Mouse (Mus musculus): Measurements from ENCODE around the gene Hspb9.

Gene Hspb9

GRCm38 (mm10) chr11:100709201-100709810 lies 4.3 kb upstream of the Hspb9 start:
- no peak for DNase-seq

DNA sequence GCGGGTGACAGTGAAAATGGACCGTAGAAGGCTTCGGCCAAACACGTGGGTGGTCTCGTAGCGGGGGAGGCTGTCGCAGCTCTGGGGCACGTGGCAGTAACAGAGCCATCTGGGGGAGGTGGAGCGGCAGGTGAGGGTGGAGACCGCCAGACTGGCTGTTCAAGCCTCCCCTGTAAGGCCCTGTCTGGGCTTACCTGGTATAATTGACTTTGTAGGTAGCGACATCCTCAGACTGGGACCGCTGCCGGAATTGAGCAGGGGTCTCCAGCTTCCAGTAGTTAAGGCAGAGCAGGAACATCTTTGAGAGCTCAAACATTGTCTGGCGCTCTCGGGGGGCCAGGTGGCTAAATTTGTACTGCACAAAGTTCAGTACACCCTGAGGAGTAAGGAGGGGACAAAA lies 3.1 kb upstream of the Hspb9 start:
- no peak for DNase-seq

GRCm38 (mm10) chr11:100710977-100711376 lies 2.7 kb upstream of the Hspb9 start:
- DNase-seq = no peak

DNA sequence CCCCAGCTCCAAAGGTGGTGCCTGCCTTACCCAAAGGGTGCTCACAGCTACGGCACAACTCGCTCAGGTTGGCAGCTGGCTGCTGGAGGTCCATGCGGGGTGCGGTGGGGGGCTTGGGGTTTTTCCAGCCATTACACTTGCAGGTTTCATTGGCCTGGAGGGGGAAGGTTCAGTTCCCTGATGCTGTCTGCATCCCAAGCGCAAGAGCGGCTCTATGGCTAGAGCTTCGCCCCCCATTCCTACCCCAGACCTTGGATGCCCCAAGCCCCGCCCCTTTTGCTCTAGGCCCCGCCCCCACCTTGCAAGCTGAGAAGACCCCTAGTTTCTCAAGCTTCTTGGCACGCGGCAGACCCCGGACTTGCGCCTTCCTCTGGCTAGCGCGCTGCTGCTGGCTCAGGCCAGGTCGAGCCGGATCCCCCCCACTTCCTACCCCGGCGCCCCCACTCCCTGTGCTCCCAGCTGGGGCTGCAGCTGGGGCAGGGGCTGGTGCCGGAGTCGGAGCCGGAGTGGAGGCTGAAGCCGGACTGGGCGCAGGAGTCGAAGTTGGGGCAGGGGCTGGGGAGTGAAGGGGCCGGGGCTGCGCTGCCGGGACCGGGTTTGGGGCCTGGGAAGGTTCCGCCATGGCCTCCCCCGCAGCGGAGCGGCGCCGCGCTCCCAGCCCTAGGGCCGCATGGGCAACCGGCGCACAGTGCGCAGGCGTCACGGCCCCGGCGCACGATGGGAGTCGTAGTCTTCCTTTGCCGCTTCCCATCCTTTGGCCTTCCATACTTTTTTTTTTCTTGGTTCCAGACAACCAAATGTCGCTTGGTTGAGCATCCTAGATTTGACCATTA lies 1.7 kb upstream of the Hspb9 start, which contains the start of gene Kat2a:
Kat2a (minus strand) TSS at position 683 of the 833 bp plus-strand sequence.
- peak; percentile 90 to 94 for DNase-seq

GRCm38 (mm10) chr11:100713174-100713573 lies 476 bp upstream of the Hspb9 start:
- no peak for DNase-seq

DNA sequence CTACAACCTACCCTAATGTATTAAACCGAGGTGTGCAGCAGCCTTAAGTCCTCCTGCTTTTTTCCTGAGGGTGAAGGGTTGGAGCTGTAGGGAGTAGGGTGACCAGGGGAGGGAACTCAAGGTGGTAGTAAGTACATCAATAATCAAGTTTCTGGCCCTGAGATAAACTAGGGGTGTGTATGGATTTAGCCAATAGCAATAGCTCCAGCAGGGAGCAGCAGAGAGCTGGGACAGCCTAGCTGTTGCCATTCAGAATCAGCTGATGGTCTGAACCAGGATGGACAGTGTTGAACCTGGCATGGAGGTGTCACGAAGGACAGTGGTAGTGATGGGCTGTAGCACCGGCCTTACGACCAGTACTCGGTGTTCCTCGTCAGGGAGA lies 875 bp downstream of the Hspb9 start:
- DNase-seq = peak; percentile 89 to 96

GRCm38 (mm10) chr11:100714948-100715347 lies 1.3 kb downstream of the Hspb9 start:
- no peak for DNase-seq

- no peak for DNase-seq
Observed at GRCm38 (mm10) chr11:100716649-100717048, 3.0 kb downstream of the Hspb9 start.

DNA sequence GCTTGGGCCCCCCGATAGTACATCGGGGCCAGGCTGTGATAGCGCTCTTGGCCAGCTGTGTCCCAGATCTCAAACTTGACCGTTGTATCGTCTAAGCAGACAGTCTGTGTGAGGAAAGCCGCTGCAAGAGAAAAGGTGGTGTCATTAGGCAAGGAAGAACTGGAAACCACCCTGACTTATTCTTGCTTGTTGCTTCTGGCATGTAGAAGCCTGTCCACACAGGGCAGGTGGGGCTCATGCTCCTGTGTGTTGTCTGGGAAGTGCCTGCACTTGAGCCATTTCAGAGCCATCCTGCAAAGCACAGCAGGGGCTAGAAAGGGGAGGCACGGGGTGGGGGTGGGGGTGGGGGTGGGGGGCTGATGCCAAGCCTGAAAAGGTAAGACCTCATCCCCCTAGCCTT lies 4.8 kb downstream of the Hspb9 start:
- no peak for DNase-seq

GRCm38 (mm10) chr11:100718866-100719265 lies 5.2 kb downstream of the Hspb9 start:
- peak; percentile 49 to 63 for DNase-seq

DNA sequence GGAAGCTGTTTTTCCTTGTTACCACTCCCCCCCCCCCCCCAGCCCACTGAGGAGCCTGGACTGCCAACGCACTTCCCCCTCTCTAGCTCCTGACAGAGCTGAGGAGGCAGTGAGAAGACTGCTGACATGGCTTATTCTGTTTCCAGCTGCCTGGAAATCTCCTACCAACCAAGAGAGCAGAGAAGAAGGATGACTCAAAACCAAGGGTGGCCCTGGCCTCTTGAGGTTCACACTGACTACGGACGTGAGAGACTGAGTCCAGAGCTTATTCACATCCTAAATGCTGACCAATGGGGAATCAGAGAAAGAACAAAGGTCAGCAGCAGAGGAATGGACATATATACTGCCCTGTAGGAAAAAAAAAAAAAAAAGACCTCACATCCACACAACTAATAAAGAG lies 5.7 kb downstream of the Hspb9 start:
- DNase-seq = peak; percentile 39 to 65

GRCm38 (mm10) chr11:100719893-100720292 lies 6.2 kb downstream of the Hspb9 start:
- DNase-seq = peak in 1 of 2 experiments; percentile 62

DNA sequence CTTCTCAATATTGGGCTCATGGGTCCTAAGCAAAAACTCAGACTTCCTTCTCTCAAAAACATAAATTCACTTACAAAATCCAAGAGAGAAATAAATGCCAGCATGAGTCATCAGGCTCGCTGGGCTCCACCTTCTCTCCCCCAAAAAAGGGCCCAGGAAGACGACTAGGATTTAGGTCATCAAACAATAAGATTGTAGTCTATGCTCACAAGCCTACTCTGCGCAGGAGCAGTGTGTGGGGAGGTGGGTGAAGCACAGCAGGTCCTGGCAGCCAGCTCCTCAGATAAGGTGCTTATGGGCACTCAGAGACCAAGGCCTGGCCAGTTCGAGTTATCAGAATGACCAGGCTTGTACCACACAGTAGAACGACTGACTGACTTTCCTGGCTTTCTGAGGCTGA lies 6.7 kb downstream of the Hspb9 start:
- DNase-seq = no peak

GRCm38 (mm10) chr11:100721254-100721653 lies 7.6 kb downstream of the Hspb9 start:
- no peak for DNase-seq

DNA sequence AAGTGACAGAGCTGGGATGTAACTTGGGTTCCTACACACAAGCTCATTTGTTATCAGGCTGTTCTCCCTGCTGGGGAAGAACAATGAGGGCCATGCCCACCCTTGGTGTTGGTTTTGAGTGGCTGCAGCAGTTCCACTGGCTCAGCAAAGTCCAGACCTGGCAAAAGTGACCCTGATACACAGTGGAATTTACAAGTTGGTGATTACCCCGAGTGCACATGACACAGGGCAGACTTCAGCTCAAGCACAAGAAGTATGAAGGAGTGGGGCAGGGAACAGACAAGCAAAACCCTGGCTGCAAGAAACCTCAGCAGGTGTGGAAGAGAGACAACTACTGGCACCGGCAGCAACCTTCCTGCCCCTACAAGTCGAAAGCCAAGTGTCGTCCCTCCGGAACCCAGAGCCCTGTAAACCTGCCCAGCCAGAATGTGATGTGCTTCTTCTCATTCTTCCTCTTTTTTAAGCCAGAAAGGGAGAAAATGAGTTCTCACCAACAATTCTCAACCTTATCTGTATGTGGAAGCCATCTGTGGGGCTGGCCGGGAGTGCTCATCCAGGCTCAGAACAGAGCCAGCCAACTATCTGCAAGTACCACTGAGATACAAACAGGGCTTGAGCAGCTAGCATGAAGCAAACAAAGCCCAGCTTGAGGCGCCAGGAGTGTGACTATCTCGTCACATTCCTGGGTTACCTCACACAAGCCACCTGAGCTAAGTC lies 8.3 kb downstream of the Hspb9 start:
- DNase-seq = peak; percentile 70 to 85

- peak; percentile 68 to 69 for DNase-seq
Observed at GRCm38 (mm10) chr11:100722493-100723028, 8.9 kb downstream of the Hspb9 start.

DNA sequence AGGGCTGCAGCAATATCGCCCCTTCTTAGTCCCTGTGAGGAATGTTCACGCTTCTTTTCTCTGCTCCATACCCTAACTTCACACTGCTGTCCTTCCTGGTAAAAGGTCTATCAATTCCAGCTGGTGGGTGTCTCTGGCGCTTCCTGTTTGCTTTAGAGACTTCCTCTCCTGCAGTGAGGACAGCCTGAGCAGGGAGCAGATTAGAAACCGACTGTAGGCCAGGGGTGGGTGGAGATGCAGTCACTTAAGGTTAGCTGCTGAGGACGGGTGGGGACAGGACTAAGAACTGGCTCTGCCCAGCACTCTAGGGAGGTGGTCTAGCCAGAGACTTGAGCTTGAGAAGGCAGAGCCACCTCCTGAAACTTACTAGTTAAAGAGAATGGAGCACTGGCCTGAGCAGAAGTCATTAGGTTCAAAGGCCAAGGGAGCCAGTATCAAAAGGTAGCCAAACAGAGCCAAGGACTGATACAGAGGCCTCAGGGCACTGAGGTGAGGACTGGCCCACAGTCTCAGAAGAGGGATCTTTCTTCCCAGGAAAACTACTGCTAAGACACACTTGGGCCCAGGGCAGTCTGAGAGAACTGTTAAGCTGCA lies 11.4 kb downstream of the Hspb9 start:
- peak; percentile 52 to 56 for DNase-seq

DNA sequence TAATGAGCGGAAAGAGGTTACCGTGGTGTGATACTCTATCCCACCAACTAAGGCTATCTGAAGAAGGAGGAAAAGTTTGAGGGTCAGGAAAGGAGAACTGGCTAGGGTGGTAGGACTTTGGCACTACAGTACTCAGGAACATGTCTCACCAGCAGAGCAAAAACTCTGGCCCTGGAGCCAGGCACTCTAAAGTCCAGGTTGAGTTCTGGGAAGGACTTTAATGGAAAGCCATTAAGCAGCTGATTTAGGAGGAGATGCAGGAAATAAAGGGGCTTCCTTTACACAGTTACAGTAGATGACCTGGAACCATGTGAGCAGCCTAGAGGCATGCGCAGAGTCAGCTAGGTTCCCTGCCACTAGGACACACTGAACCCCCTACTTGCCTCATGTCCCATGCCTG lies 13.6 kb downstream of the Hspb9 start:
- DNase-seq = peak; percentile 64 to 76

GRCm38 (mm10) chr11:100728601-100729000 lies 15.0 kb downstream of the Hspb9 start:
- no peak for DNase-seq

- no peak for DNase-seq
Observed at GRCm38 (mm10) chr11:100729976-100730375, 16.3 kb downstream of the Hspb9 start.

DNA sequence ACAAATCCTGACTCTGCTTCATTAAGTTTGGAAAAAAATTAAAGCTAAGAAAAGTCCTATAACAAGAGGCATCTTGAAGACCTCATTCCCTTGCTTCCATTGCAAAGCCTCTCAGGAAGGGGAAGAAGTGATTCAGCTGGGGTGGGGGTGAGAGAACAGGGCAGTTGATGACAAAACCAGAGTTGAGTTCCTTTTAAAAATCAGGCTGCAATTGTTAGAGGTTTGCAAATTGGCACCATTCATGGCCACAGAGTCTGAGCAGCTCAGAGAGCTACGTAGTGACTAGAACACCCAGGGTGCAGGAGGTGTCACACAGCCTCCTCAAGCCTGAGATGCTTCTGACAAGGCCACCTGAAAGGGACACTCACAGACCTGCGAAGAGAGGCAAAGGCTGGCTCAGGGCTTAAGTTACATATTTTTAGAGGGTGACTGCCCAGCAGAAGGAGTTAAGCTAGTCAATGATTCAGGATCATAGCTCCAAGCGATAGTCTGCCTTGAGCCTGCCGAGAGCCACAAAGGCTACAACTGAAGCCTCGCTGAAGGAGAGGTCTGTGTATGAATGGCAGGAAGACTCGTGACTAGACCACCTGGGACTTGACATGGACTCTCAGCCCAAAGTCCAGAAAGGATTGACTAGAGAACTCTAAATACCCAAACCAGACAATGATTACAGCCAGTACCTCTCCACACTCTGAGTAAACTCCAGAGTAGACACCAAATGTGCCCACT lies 17.0 kb downstream of the Hspb9 start:
- DNase-seq = peak; percentile 66 to 72
